Mouse (Mus musculus): ENCODE data around the gene Ormdl3.

GRCm38 (mm10) chr11:98584629-98585177 is 2.5 kb downstream of the Ormdl3 start:
- no peak for TF ChIP-seq CTCF (IDR thresholded peaks at IDR 0.05 in 2 of 3, conservative IDR thresholded peaks at IDR 0.05 in 1 of 3; ENCODE audit: control insufficient read depth in 1 of 3, insufficient read depth in 1 of 3, low read depth in 2 of 3, low read length in 3 of 3, poor library complexity in 1 of 3, severe bottlenecking in 1 of 3)
- TF ChIP-seq MAFK (IDR thresholded peaks at IDR 0.05; ENCODE audit: borderline replicate concordance, low read depth, low read length): no peak

Data from MEL (cell line).